Mouse (Mus musculus) CH12F3 (cell line): ENCODE data around the gene F13a1.

Experiments
- in situ Hi-C: fragments of 300-500 bp; cut with MboI; formaldehyde crosslinking; loops from 2 replicates; pipeline ENCODE4 v1.14.3; 2020; ENCODE audit warnings: low sequenced_read_pairs

The F13a1 gene

GRCm38 (mm10) chr13:36958996-36959395, 91.0 kb downstream of the F13a1 start:
- in situ Hi-C loops, result no loop called here

- in situ Hi-C loops, result no loop called here
These were observed 95.1 kb downstream of the F13a1 start for GRCm38 (mm10) chr13:36954937-36955336.

- in situ Hi-C loops, result no loop called here
These were observed 96.4 kb downstream of the F13a1 start for GRCm38 (mm10) chr13:36953676-36954075.

GRCm38 (mm10) chr13:36941891-36942290, 108.2 kb downstream of the F13a1 start:
- in situ Hi-C loops, result no loop called here

GRCm38 (mm10) chr13:36932066-36932465, 118.0 kb downstream of the F13a1 start:
- in situ Hi-C loops, result no loop called here

- in situ Hi-C loops, result no loop called here
These were observed 130.3 kb downstream of the F13a1 start for GRCm38 (mm10) chr13:36919737-36920136.

- in situ Hi-C loops, result no loop called here
These were observed 146.2 kb downstream of the F13a1 start for GRCm38 (mm10) chr13:36903885-36904284.

- in situ Hi-C loops, result no loop called here
These were observed 146.6 kb downstream of the F13a1 start for GRCm38 (mm10) chr13:36903447-36903846.

GRCm38 (mm10) chr13:36901603-36902002, 148.4 kb downstream of the F13a1 start:
- in situ Hi-C loops, result no loop called here

- in situ Hi-C loops, result no loop called here
These were observed 149.0 kb downstream of the F13a1 start for GRCm38 (mm10) chr13:36901016-36901415.

GRCm38 (mm10) chr13:36896061-36896460, 154.0 kb downstream of the F13a1 start:
- in situ Hi-C loops, result no loop called here

- in situ Hi-C loops, result no loop called here
These were observed 156.3 kb downstream of the F13a1 start for GRCm38 (mm10) chr13:36893762-36894161.

GRCm38 (mm10) chr13:36892216-36892615, 157.8 kb downstream of the F13a1 start:
- in situ Hi-C loops, result no loop called here

GRCm38 (mm10) chr13:36885973-36886372, 164.1 kb downstream of the F13a1 start:
- in situ Hi-C loops, result no loop called here

- in situ Hi-C loops, result no loop called here
These were observed 210.9 kb downstream of the F13a1 start for GRCm38 (mm10) chr13:36839111-36839510.
